Mouse (Mus musculus): ENCODE measurements at regions not wholly inside any gene's neighbourhood (a gene's known extent, or its start where the extent isn't known, plus 50 kb on each side); places are given as distances from the start of the nearest gene placed in this dataset.
A peak's percentile ranks its signal among the peaks of the same experiment; 100 is the strongest.

DNA sequence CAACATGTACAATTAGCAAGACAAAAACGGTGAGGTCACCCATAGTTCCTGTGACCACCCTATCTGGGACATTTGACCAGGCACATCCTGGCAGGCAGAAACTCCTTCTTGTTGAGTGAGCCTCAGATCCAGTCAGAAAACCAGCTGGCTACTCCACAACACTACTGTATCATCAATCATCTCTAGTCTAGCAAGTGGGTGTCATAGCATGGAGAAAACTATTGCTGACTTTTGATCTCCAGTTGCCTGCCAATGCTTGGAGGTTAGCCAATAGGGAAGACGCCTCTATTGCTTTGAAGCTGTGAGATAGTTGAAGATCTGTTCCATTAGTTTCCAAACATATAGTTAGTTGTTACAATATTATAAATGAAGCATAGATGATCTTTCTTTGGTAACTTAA lies 595.4 kb upstream of the Nox3 start:
- DNase-seq (ENCODE audit: extremely low read depth, low read depth): no peak

- no peak for DNase-seq (ENCODE audit: extremely low read depth, low read depth)
Measured at GRCm38 (mm10) chr17:4296521-4297155, 600.6 kb upstream of the Nox3 start.

- DNase-seq (ENCODE audit: extremely low read depth, low read depth): no peak
Measured at GRCm38 (mm10) chr17:4297156-4297535, 601.1 kb upstream of the Nox3 start.

DNA sequence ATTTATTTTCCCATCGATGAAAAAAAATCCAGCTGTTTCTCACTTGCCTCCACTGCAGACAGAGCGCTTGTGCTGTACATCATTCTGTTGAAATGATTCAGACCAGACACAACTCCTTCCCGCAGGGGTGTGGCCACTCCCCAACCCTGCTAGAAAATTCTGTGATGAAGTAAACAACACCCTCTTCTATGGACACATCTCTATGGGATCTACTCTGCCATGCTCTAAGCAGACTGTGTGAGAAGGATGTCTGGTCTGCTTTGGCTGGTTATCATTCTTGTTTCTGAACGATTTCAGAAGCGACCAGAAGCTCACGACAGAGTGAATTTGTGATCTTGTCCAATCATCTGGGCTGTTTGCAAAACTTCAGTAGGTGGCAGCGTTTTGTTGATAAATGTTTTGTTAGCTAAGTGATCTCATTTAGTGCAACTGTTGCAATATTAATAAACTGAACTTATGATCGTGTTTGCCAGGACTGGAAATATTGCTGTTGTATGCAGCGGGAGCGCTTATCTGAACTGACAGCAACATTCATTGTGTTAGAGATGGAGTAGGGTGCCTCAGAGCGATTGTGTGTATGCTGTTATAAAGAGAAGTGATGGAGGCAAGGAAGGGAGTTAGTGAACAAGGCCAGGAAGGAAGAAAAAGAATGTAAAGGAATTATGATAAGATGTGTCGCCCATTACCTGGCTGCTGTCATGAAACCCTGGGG lies 605.2 kb upstream of the Nox3 start:
- no peak for DNase-seq (ENCODE audit: extremely low read depth, low read depth)

DNA sequence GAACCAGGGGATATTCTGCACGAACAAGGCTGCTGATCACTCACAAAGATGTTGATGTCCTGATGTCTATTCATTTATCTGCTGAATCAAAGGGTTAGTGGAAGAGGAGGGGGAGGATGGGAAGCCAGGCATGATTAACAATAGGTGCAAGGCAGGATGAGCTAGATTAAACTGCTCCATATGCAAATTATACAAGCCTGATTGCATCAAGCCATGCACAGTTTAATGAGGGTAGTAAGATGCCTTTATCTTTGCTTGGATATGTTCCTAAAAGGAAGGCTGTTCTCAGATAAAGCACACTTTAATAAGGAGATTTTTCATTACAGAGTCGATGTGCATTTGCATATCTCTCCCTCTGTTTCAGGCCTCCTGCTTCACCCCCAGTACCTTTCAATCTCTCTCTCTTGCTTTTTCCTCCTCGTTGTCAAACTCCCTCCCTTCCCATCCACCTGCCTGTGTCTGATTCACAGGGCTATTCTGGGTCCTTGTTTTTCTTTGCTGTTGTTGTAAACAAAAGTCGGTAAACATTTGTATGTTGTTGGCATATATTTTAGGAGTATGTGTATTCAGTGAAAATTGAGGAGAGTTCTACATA lies 615.8 kb upstream of the Nox3 start:
- no peak for DNase-seq (ENCODE audit: extremely low read depth, low read depth)

- DNase-seq (ENCODE audit: extremely low read depth, low read depth): no peak
Measured at GRCm38 (mm10) chr17:4319141-4319540, 623.1 kb upstream of the Nox3 start.

- DNase-seq (ENCODE audit: extremely low read depth, low read depth): no peak
Measured at GRCm38 (mm10) chr17:4328810-4329209, 632.7 kb upstream of the Nox3 start.

GRCm38 (mm10) chr17:4331650-4332049 lies 635.6 kb upstream of the Nox3 start:
- DNase-seq (ENCODE audit: extremely low read depth, low read depth): no peak

- no peak for DNase-seq (ENCODE audit: extremely low read depth, low read depth)
Measured at GRCm38 (mm10) chr17:4333091-4333490, 637.0 kb upstream of the Nox3 start.

GRCm38 (mm10) chr17:4353018-4353417 lies 641.1 kb upstream of the Arid1b start:
- no peak for DNase-seq (ENCODE audit: extremely low read depth, low read depth)

DNA sequence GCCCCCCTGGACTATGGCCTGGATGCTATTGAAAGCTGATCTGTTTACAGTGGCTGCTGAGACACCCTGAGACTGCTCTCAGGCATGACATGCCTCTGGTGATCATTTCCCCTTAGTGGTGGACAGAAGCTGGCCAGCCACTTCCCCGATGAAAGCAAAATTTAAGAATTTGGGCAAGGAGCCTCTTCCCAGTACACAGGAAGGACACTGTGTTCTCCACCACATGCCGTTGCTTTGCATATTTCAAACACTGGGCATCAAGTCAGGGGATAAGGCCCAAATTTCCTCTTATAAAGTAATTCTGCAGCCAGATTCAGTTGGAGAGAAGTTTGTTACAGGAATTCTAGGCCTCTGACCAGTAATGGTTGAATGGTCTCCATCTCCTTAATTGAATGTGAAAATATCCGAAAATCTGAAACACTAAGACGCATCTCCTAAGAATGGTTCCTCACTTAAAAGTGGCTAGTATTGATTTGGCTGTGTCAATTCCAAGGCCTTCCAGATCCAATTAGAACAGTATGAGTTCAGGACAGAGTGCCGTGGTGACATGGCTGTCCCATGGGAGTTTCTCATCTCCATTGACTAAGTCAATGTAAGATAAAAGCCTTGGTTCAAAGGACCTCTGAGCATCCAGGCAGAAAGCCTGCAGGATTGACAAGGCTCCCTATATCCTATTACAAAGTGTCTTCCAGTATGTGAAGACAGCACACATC lies 638.5 kb upstream of the Arid1b start:
- no peak for DNase-seq (ENCODE audit: extremely low read depth, low read depth)

DNA sequence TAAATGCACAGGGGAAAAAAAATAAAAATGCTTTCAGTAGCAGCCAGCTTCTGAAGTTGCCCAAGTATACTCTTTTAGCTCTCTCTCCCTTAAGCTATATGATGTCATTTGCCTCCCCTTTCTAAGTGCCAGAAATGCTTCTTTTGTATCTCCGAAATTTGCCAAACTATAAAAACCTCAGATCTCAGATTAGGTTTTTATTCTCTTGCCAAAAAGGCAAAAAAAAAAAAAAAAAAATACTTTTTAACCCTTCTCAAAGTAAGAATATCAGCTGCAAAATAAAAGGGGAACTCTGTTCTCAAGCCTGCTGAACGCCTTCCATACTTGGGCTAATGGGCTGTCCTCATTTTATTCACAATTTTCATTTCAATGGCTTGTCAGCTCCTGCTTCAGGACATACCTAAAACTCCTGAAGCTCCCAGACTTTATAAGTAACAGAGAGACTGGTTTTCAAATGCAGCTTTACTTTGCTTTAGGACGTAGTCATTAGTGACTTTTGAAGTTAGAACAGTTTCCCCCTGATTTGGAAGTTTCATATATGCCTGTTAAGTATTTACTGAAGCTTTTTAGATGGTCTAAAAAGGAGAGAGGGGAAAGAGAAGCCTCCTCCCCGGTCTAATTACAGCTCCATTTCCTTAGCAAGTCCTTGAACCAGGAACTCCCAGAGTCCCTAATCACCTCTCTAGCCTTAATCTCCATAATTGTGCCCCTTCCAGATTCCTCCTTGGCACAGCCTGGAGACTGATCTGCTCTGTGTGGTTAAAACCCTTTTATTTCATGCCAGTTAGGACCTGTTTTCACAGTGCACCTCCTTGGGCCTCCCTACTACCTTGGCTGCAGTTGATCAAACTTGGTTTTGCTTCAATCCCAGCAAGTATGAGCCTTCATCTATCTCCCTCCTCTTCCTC lies 633.5 kb upstream of the Arid1b start:
- DNase-seq (ENCODE audit: extremely low read depth, low read depth): no peak

- DNase-seq (ENCODE audit: extremely low read depth, low read depth): no peak
Measured at GRCm38 (mm10) chr17:4365811-4366210, 628.3 kb upstream of the Arid1b start.

DNA sequence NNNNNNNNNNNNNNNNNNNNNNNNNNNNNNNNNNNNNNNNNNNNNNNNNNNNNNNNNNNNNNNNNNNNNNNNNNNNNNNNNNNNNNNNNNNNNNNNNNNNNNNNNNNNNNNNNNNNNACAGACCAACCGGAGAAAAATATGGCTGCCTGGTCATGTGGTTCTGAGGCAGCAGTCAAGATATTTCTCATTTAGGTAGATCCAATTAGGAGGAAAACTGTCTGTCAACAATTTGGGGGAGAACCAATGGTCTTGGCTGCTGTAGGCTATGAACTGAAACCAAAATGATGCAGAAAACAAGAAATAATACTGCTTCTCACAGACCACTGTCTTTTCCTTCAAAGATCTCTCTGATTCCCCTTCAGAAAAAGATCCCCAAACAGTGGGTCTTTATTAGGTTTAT lies 613.7 kb upstream of the Arid1b start:
- DNase-seq (ENCODE audit: extremely low read depth, low read depth): no peak

DNA sequence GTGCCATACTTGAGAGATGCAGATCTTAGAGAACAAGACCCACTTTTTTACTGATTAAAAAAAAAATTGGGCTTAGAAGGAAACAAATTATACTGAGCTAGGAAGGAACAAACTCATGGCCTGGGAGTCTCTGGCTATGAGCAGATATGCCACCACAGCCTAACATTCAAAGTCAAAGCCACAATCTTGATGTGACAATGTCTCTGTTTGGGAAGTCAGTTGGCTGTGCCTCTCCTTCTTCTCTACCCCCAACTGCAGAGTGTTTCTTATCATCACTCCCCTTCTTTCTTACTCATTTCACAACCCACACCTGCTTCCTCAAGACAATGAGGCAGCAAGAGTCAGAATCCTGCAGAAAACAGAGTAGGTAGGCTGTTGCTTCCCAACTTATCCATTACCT lies 613.3 kb upstream of the Arid1b start:
- peak; percentile 97 for DNase-seq (ENCODE audit: extremely low read depth, low read depth)

DNA sequence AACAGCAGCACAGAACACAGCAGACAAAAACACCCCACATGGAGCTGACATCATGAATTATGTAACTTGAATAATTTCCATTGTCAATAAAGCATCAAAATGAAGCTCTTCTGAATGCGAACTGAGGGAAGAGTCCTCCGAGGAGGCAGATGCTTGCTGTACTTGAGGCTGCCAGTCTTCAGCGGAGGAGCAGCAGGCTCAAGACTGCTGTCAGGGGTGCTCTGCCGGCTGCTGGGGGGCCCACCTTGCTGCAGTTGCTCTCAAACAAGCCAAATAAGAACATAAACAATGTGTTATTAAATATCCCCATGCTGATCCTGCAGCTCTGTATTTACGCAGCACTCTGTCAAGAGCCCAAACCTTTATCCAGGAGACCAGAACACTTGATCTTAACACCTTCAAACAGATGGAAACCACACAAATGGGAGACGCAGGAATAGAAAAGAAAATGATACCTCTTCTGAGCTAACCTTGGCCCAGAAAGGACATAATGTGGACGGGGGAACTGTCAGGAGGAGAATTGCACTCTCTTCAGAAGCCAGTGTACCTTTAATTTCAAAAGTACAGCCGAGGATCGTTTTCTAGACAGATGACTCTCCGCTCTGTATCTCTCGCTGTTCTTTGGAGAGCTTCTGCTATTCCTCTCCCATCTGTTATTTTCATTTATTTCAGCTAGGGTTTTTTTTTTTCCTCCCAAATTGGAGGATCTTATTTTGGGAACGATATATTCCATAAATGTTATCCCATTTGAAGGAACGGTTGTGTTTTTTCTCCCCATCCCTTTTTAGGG lies 612.0 kb upstream of the Arid1b start:
- DNase-seq (ENCODE audit: extremely low read depth, low read depth): no peak

DNA sequence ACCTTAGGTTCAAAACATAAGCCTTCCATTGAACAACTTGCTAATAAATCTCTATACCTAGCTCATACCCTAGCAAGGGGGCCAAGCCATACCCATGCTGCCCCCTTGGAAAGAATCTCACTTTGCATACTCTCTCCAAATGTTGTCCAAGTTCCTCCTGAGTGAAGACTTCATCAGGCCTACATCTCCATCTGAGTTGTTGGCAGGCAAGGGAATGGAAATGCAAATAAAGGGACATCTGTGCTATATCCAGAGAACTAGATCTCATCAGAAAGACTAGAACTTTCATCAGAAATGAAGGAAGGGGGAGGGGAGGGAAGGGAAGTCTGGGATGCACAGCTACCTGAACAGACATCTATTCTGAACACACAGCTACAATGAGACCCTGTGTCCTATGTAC lies 611.4 kb upstream of the Arid1b start:
- no peak for DNase-seq (ENCODE audit: extremely low read depth, low read depth)

- no peak for DNase-seq (ENCODE audit: extremely low read depth, low read depth)
Measured at GRCm38 (mm10) chr17:4387616-4388015, 606.5 kb upstream of the Arid1b start.

- DNase-seq (ENCODE audit: extremely low read depth, low read depth): no peak
Measured at GRCm38 (mm10) chr17:4390012-4390411, 604.1 kb upstream of the Arid1b start.

DNA sequence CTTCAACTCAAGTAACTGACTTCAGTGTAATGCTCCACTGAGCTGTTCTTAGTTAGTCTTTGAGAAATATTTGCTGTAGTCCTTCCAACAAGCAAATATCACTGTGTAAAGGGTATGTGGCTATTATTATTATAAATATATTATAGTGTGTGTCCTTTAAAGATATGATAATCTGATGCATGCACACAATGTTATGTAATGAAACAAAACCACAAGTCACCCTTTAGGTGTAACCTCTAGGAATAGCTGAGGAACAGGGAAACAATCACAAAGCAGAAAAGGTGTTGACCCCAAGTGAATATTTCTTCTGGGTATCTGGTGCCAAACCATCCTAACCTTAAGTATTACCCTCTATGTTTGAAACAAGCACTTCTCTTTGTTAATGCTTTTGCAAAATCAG lies 603.6 kb upstream of the Arid1b start:
- DNase-seq (ENCODE audit: extremely low read depth, low read depth): no peak
